Mouse (Mus musculus) heart, adult 2 months (tissue): ENCODE results near the gene Tmem94. TPM values are rescaled to one million over a fixed set of nuclear protein-coding genes. Genes with fewer than 3 reads are reported as not detected.

ENCODE experiments used
- DNase-seq, 2 experiments: peaks; one replicate each; pipeline ENCODE4 v3.0.0; 2021
- H3K27ac ChIP-seq: fragments of 200-600 bp; 2 replicates; pipeline ENCODE4 v1.8.1; 2022
- H3K27me3 ChIP-seq: fragments of 200-500 bp; 2 replicates; pipeline ENCODE4 v1.6.1; 2012; ENCODE audit warnings: mild to moderate bottlenecking, low read length, inconsistent platforms, mixed read lengths; ENCODE audit not compliant: control insufficient read depth, insufficient read depth
- H3K36me3 ChIP-seq: fragments of 200-500 bp; 2 replicates; pipeline ENCODE4 v1.6.1; 2012; ENCODE audit warnings: low read length, inconsistent platforms; ENCODE audit not compliant: control insufficient read depth, insufficient read depth
- H3K4me1 ChIP-seq: fragments of 200-500 bp; 2 replicates; pipeline ENCODE4 v1.6.1; 2011; ENCODE audit warnings: low read length; ENCODE audit not compliant: control insufficient read depth, insufficient read depth
- H3K4me3 ChIP-seq: fragments of 200-600 bp; 2 replicates; pipeline ENCODE4 v1.8.1; 2022
- H3K79me2 ChIP-seq: fragments of 200-500 bp; replicated peaks from 2 replicates; pipeline ENCODE4 v1.6.1; 2012; ENCODE audit warnings: mild to moderate bottlenecking, inconsistent platforms, low read length, moderate library complexity, mixed read lengths; ENCODE audit not compliant: control insufficient read depth, insufficient read depth
- H3K9ac ChIP-seq: fragments of 200-500 bp; 2 replicates; pipeline ENCODE4 v1.6.1; 2012; ENCODE audit warnings: low read depth, mild to moderate bottlenecking, control low read depth, inconsistent platforms, low read length, mixed read lengths
- CTCF ChIP-seq: fragments of 200-600 bp; IDR thresholded peaks from 2 replicates; pipeline ENCODE4 v1.8.1; 2022; ENCODE audit warnings: antibody characterized with exemption, mild to moderate bottlenecking, moderate library complexity
- EP300 ChIP-seq: fragments of 200-500 bp; IDR thresholded peaks from 2 replicates; pipeline ENCODE4 v1.6.1; 2011; ENCODE audit warnings: low read depth, low read length, control low read depth; ENCODE audit not compliant: insufficient read depth
- POLR2A ChIP-seq: fragments of 200-500 bp; IDR thresholded peaks from 2 replicates; pipeline ENCODE4 v1.6.1; 2011; ENCODE audit warnings: mild to moderate bottlenecking, low read depth, low read length, control low read depth; ENCODE audit not compliant: insufficient read depth
- WGBS: fragments of 180-500 bp; shearing (Covaris S2); methylation state at CpG from one replicate; pipeline ENCODE4 v1.1.7; 2018; 5-methylcytosine and 5-hydroxymethylcytosine counted together
- intact Hi-C: fragments of 180-260 bp; cut with DNase I; formaldehyde crosslinking; loops from one replicate; pipeline ENCODE4 v1.15.1; 2025
- polyA plus RNA-seq: library from polyadenylated mRNA; depleted of rRNA; stranded (reverse); fragments of >200 nt; gene quantifications from 2 replicates; pipeline ENCODE4 v1.2.3, GENCODE M21; 2012
- total RNA-seq, 2 experiments: library from RNA; stranded (reverse); gene quantifications; 2 replicates each; pipeline ENCODE4 v1.2.3; 2021

The Tmem94 gene
- total and polyA plus RNA-seq, 3 experiments, result 99.5 to 125 (median 103) TPM

GRCm38 (mm10) chr11:115811381-115812093, 46.3 kb downstream of the Tmem94 start:
- Histone ChIP-seq H3K27me3 (no peaks in the 10 kb centered on the region), H3K36me3 (peaks cover 6% of the 10 kb centered on the region; the same call in 1 of the 2 replicates), H3K4me1 (peaks cover 18% of the 10 kb centered on the region), H3K9ac (peak overlapping the region; percentile 78), H3K79me2 (peaks cover 4% of the 10 kb centered on the region; the same call in 1 of the 2 replicates), H3K4me3 (peak overlapping the region; percentile 95), H3K27ac (peak overlapping the region; percentile 94)
- intact Hi-C loops, result loop anchor here (5.0 kb wide), 1 partner anchor 164 kb away; no protein-coding TSS in a partner anchor
- WGBS, result 27% methylated on average over 20 of the region's 20 CpGs
- TF ChIP-seq CTCF, result no peak
- no peak for TF ChIP-seq EP300
- TF ChIP-seq POLR2A, result no peak
- peak in 1 of 2 experiments; percentile 45 for DNase-seq

- Histone ChIP-seq H3K27ac (peak overlapping the region; percentile 94), H3K27me3 (no peaks in the 10 kb centered on the region), H3K4me1 (peaks cover 16% of the 10 kb centered on the region), H3K9ac (peak overlapping the region; percentile 78), H3K36me3 (peaks cover under 1% of the 10 kb centered on the region; the same call in 1 of the 2 replicates), H3K79me2 (peaks cover 4% of the 10 kb centered on the region; the same call in 1 of the 2 replicates), H3K4me3 (peak overlapping the region; percentile 95)
- TF ChIP-seq EP300 (peak; percentile 79; the same call in 1 of the 2 replicates), POLR2A (peak; percentile 71; the same call in 1 of the 2 replicates), CTCF (no peak)
- intact Hi-C loops, result loop anchor here (5.0 kb wide), 1 partner anchor 165 kb away; no protein-coding TSS in a partner anchor
- peak; percentile 74 to 77 for DNase-seq
- 9% methylated on average over 7 of the region's 7 CpGs for WGBS
Observed at GRCm38 (mm10) chr11:115812095-115812494, 46.9 kb downstream of the Tmem94 start.

GRCm38 (mm10) chr11:115812533-115813420, 47.5 kb downstream of the Tmem94 start:
- Histone ChIP-seq H3K36me3 (no peaks in the 10 kb centered on the region), H3K9ac (peak overlapping the region; percentile 78), H3K27me3 (no peaks in the 10 kb centered on the region), H3K79me2 (peaks cover 4% of the 10 kb centered on the region; the same call in 1 of the 2 replicates), H3K4me3 (peak overlapping the region; percentile 95), H3K27ac (peak overlapping the region; percentile 94), H3K4me1 (peaks cover 15% of the 10 kb centered on the region)
- 2% methylated on average over 28 of the region's 28 CpGs for WGBS
- TF ChIP-seq CTCF (no peak), POLR2A (no peak), EP300 (no peak)
- intact Hi-C loops, result loop anchor here (5.0 kb wide), 1 partner anchor 165 kb away; no protein-coding TSS in a partner anchor
- peak; percentile 55 to 67 for DNase-seq

- WGBS, result under 1% methylated on average over 44 of the region's 44 CpGs
- H3K27ac ChIP-seq, result peak within 1 kb of the TSS; percentile 94
- TF ChIP-seq POLR2A (peak; percentile 91), CTCF (peak; percentile 88), EP300 (peak; percentile 86)
- H3K4me1 ChIP-seq, result peaks cover 7% of the 10 kb centered on the region
- peak within 1 kb of the TSS; percentile 95 for H3K4me3 ChIP-seq
- DNase-seq, result peak; percentile 94 to 96
- no peaks in the 10 kb centered on the region for H3K36me3 ChIP-seq
- peak within 1 kb of the TSS; percentile 78 for H3K9ac ChIP-seq
- intact Hi-C loops, result loop anchor here (1.0 to 5.0 kb wide), 2 partner anchors 91 to 166 kb away; no protein-coding TSS in a partner anchor
- H3K79me2 ChIP-seq, result peaks cover 2% of the 10 kb centered on the region; the same call in 1 of the 2 replicates
- no peaks in the 10 kb centered on the region for H3K27me3 ChIP-seq
Observed at GRCm38 (mm10) chr11:115813507-115814296, 48.5 kb downstream of the Tmem94 start, which contains the start of gene Caskin2. TSS of gene Caskin2 (minus strand) at chr11:115813639.
